Mouse (Mus musculus): ENCODE measurements around the gene Pfkfb4. TPM values are rescaled to one million over a fixed set of nuclear protein-coding genes. Genes with fewer than 3 reads are reported as not detected.

The Pfkfb4 gene
- polyA plus RNA-seq, 1 experiment: 4.4 TPM

- H3ac ChIP-seq (ENCODE audit: control insufficient read depth, insufficient read length): no peak overlapping the region
- H3K36me3 ChIP-seq (ENCODE audit: control insufficient read depth, insufficient read depth): no peaks in the 10 kb centered on the region
- no peak for TF ChIP-seq REST (IDR thresholded peaks at IDR 0.05; ENCODE audit: insufficient read depth, insufficient read length)
- no peak for TF ChIP-seq TCF3 (IDR thresholded peaks at IDR 0.05; ENCODE audit: insufficient read length, low read depth)
- TF ChIP-seq MYOG (IDR thresholded peaks at IDR 0.05; ENCODE audit: control insufficient read depth in 1 of 3, insufficient read depth in 1 of 3, insufficient read length in 2 of 3, low read depth in 2 of 3): no peak
- TF ChIP-seq POLR2AphosphoS2 (IDR thresholded peaks at IDR 0.05; ENCODE audit: insufficient read length, low read depth): no peak
- TF ChIP-seq POLR2A (IDR thresholded peaks at IDR 0.05; ENCODE audit: insufficient read length, low read depth): no peak
- no peak for TF ChIP-seq CEBPB (IDR thresholded peaks at IDR 0.05; ENCODE audit: insufficient read depth, poor library complexity, severe bottlenecking)
- no peak for TF ChIP-seq E2F4 (IDR thresholded peaks at IDR 0.05; ENCODE audit: insufficient read depth)
- H3K4me3 ChIP-seq: no peak overlapping the region
- H3K27me3 ChIP-seq (ENCODE audit: control insufficient read depth, insufficient read depth, insufficient read length): no peaks in the 10 kb centered on the region
- no peak overlapping the region for H3K4me2 ChIP-seq (ENCODE audit: low read depth)
- no peaks in the 10 kb centered on the region for H3K79me2 ChIP-seq (ENCODE audit: control insufficient read depth, insufficient read depth)
Measured at GRCm38 (mm10) chr9:109008081-109008480, 16.5 kb downstream of the Pfkfb4 start.

- Histone ChIP-seq H3K4me3 (no peak overlapping the region), H3K36me3 (ENCODE audit: control insufficient read depth, insufficient read depth) (no peaks in the 10 kb centered on the region), H3K4me2 (ENCODE audit: low read depth) (no peak overlapping the region), H3ac (ENCODE audit: control insufficient read depth, insufficient read length) (no peak overlapping the region), H3K79me2 (ENCODE audit: control insufficient read depth, insufficient read depth) (no peaks in the 10 kb centered on the region), H3K27me3 (ENCODE audit: control insufficient read depth, insufficient read depth, insufficient read length) (no peaks in the 10 kb centered on the region)
- TF ChIP-seq TCF12 (IDR thresholded peaks at IDR 0.05; ENCODE audit: insufficient read depth, poor library complexity, severe bottlenecking) (no peak), MYOG (IDR thresholded peaks at IDR 0.05; ENCODE audit: control insufficient read depth in 1 of 3, insufficient read depth in 1 of 3, insufficient read length in 2 of 3, low read depth in 2 of 3) (no peak), CEBPB (IDR thresholded peaks at IDR 0.05; ENCODE audit: insufficient read depth, poor library complexity, severe bottlenecking) (no peak), USF1 (IDR thresholded peaks at IDR 0.05; ENCODE audit: low read depth) (no peak), TCF3 (IDR thresholded peaks at IDR 0.05; ENCODE audit: insufficient read length, low read depth) (no peak), E2F4 (IDR thresholded peaks at IDR 0.05; ENCODE audit: insufficient read depth) (no peak), POLR2A (IDR thresholded peaks at IDR 0.05; ENCODE audit: insufficient read length, low read depth) (no peak), MYOD1 (IDR thresholded peaks at IDR 0.05; ENCODE audit: control insufficient read depth in 1 of 3, insufficient read length in 2 of 3, low read depth in 2 of 3) (no peak), REST (IDR thresholded peaks at IDR 0.05; ENCODE audit: insufficient read depth, insufficient read length) (no peak), POLR2AphosphoS2 (IDR thresholded peaks at IDR 0.05; ENCODE audit: insufficient read length, low read depth) (no peak), MAX (IDR thresholded peaks at IDR 0.05; ENCODE audit: low read depth) (no peak)
Measured at GRCm38 (mm10) chr9:109008994-109009635, 17.5 kb downstream of the Pfkfb4 start.

DNA sequence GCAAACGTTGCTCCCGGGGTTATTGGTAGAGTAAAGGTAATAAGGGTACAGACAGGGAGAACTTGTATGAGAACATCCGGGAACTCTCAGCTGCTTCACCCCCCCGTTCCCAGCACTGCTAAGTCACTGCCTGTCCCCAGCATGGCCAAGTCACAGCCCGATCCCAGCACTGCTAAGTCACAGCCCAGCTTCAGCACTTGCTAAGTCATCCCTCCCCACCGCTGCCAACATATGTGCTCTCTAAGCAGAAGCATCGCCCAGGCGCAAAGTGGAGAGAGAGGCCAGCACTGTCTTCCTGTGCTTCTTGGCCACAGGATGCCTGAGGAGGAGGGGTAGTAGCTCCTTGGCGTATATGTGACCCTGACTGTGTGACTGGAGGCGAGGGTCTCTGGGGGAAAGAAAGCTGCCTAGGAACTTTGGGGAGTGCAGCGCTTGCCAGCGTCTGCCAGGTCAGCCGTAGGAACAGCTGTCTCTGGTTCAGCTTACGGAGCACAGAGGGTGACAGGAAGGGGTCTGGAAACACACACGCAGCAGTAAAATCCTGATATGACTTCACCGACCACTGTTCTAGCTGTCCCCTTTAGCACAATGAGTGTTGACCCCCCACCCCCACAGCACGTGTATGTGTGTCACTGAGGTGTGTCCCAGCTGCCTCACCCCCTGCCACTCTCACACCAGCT, 18.2 kb downstream of the Pfkfb4 start:
- no peaks in the 10 kb centered on the region for H3K36me3 ChIP-seq (ENCODE audit: control insufficient read depth, insufficient read depth)
- TF ChIP-seq MYOG (IDR thresholded peaks at IDR 0.05; ENCODE audit: control insufficient read depth in 1 of 3, insufficient read depth in 1 of 3, insufficient read length in 2 of 3, low read depth in 2 of 3) (peak in 1 of 3 experiments; percentile 42), E2F4 (IDR thresholded peaks at IDR 0.05; ENCODE audit: insufficient read depth) (no peak), MYOD1 (IDR thresholded peaks at IDR 0.05; ENCODE audit: control insufficient read depth in 1 of 3, insufficient read length in 2 of 3, low read depth in 2 of 3) (peak in 1 of 3 experiments; percentile 74)
- no peak overlapping the region for H3ac ChIP-seq (ENCODE audit: control insufficient read depth, insufficient read length)
- H3K27me3 ChIP-seq (ENCODE audit: control insufficient read depth, insufficient read depth, insufficient read length): no peaks in the 10 kb centered on the region
- H3K4me3 ChIP-seq: no peak overlapping the region
- H3K79me2 ChIP-seq (ENCODE audit: control insufficient read depth, insufficient read depth): no peaks in the 10 kb centered on the region
- H3K4me2 ChIP-seq (ENCODE audit: low read depth): no peak overlapping the region

DNA sequence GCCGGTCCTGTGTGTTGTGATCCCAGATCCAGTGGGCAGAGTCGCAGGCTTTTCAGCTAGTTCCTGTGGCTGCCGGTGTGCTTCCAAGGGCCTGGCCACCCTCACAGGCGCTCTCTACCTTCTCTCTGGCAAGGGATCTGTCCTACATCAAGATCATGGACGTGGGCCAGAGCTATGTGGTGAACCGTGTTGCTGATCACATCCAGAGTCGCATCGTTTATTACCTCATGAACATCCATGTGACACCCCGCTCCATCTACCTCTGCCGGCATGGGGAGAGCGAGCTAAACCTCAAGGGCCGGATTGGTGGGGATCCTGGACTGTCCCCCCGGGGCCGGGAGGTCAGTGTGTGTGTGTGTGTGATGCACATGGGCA, 18.7 kb downstream of the Pfkfb4 start:
- no peak overlapping the region for H3ac ChIP-seq (ENCODE audit: control insufficient read depth, insufficient read length)
- no peaks in the 10 kb centered on the region for H3K36me3 ChIP-seq (ENCODE audit: control insufficient read depth, insufficient read depth)
- TF ChIP-seq MAX (IDR thresholded peaks at IDR 0.05; ENCODE audit: low read depth) (no peak), USF1 (IDR thresholded peaks at IDR 0.05; ENCODE audit: low read depth) (no peak), E2F4 (IDR thresholded peaks at IDR 0.05; ENCODE audit: insufficient read depth) (no peak), SRF (IDR thresholded peaks at IDR 0.05; ENCODE audit: control insufficient read depth, insufficient read length, low read depth) (no peak), POLR2A (IDR thresholded peaks at IDR 0.05; ENCODE audit: insufficient read length, low read depth) (no peak), POLR2AphosphoS2 (IDR thresholded peaks at IDR 0.05; ENCODE audit: insufficient read length, low read depth) (no peak), REST (IDR thresholded peaks at IDR 0.05; ENCODE audit: insufficient read depth, insufficient read length) (no peak), CEBPB (IDR thresholded peaks at IDR 0.05; ENCODE audit: insufficient read depth, poor library complexity, severe bottlenecking) (no peak), TCF12 (IDR thresholded peaks at IDR 0.05; ENCODE audit: insufficient read depth, poor library complexity, severe bottlenecking) (no peak), MYOD1 (IDR thresholded peaks at IDR 0.05; ENCODE audit: control insufficient read depth in 1 of 3, insufficient read length in 2 of 3, low read depth in 2 of 3) (no peak), TCF3 (IDR thresholded peaks at IDR 0.05; ENCODE audit: insufficient read length, low read depth) (no peak), MYOG (IDR thresholded peaks at IDR 0.05; ENCODE audit: control insufficient read depth in 1 of 3, insufficient read depth in 1 of 3, insufficient read length in 2 of 3, low read depth in 2 of 3) (no peak)
- H3K79me2 ChIP-seq (ENCODE audit: control insufficient read depth, insufficient read depth): no peaks in the 10 kb centered on the region
- no peaks in the 10 kb centered on the region for H3K27me3 ChIP-seq (ENCODE audit: control insufficient read depth, insufficient read depth, insufficient read length)
- no peak overlapping the region for H3K4me3 ChIP-seq
- H3K4me2 ChIP-seq (ENCODE audit: low read depth): no peak overlapping the region

DNA sequence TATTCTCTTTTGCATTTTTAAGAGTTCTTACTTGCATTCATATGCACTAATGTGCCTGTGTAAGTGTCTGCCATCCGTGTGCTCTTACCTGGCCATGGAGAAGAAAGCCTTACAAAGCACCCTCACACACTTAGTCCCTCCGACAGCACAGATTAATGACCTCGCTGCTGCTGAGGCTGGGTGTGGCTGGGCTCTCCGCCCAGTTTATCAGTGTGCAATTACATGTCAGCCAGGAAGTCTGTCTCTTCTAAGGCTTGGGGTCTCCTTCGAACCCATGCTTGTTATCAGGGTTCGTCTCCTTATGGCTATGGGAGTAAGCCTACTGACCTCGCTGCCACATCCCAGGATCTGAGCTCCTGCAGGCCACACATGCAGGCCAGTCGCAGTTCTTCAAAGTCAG, 23.8 kb downstream of the Pfkfb4 start:
- H3K4me2 ChIP-seq (ENCODE audit: low read depth): no peak overlapping the region
- TF ChIP-seq CEBPB (IDR thresholded peaks at IDR 0.05; ENCODE audit: insufficient read depth, poor library complexity, severe bottlenecking) (no peak), REST (IDR thresholded peaks at IDR 0.05; ENCODE audit: insufficient read depth, insufficient read length) (no peak), POLR2AphosphoS2 (IDR thresholded peaks at IDR 0.05; ENCODE audit: insufficient read length, low read depth) (no peak), POLR2A (IDR thresholded peaks at IDR 0.05; ENCODE audit: insufficient read length, low read depth) (no peak), MYOG (IDR thresholded peaks at IDR 0.05; ENCODE audit: control insufficient read depth in 1 of 3, insufficient read depth in 1 of 3, insufficient read length in 2 of 3, low read depth in 2 of 3) (no peak), MYOD1 (IDR thresholded peaks at IDR 0.05; ENCODE audit: control insufficient read depth in 1 of 3, insufficient read length in 2 of 3, low read depth in 2 of 3) (no peak), E2F4 (IDR thresholded peaks at IDR 0.05; ENCODE audit: insufficient read depth) (no peak), USF1 (IDR thresholded peaks at IDR 0.05; ENCODE audit: low read depth) (no peak), MAX (IDR thresholded peaks at IDR 0.05; ENCODE audit: low read depth) (no peak), TCF3 (IDR thresholded peaks at IDR 0.05; ENCODE audit: insufficient read length, low read depth) (no peak), TCF12 (IDR thresholded peaks at IDR 0.05; ENCODE audit: insufficient read depth, poor library complexity, severe bottlenecking) (no peak), SRF (IDR thresholded peaks at IDR 0.05; ENCODE audit: control insufficient read depth, insufficient read length, low read depth) (no peak)
- no peaks in the 10 kb centered on the region for H3K27me3 ChIP-seq (ENCODE audit: control insufficient read depth, insufficient read depth, insufficient read length)
- H3K36me3 ChIP-seq (ENCODE audit: control insufficient read depth, insufficient read depth): no peaks in the 10 kb centered on the region
- H3K4me3 ChIP-seq: no peak overlapping the region
- no peak overlapping the region for H3ac ChIP-seq (ENCODE audit: control insufficient read depth, insufficient read length)
- no peaks in the 10 kb centered on the region for H3K79me2 ChIP-seq (ENCODE audit: control insufficient read depth, insufficient read depth)
